8 mouse cellular contexts compared by ENCODE assay signal in genomic region chr4:148448179-148448852, GRCm38 (mm10). TPM values are rescaled to one million over a fixed set of nuclear protein-coding genes. Genes with fewer than 3 reads are reported as not detected.
A peak's percentile ranks its signal among the peaks of the same experiment; 100 is the strongest.
DNase-seq lines count a peak whose midpoint lies in the region; ATAC-seq and TF ChIP-seq lines count a peak whose summit lies in the region.

Gene Mtor (plus strand): TSS chr4:148448611.

- no peaks in the 10 kb centered on the region for H3K27me3 ChIP-seq in megakaryocyte, embryonic 14.5 days (replicated peaks)

- no peaks in the 10 kb centered on the region for H3K9me3 ChIP-seq in megakaryocyte, embryonic 14.5 days

- no peak for TF ChIP-seq CTCF in cortical plate, adult 2 months (IDR thresholded peaks at IDR 0.05; ENCODE audit: extremely low read depth, insufficient read depth, low read length)

- H3K4me3 ChIP-seq in cortical plate, adult 2 months (ENCODE audit: insufficient read depth, low read length), result peak within 1 kb of the TSS; percentile 77
- H3K4me3 ChIP-seq in megakaryocyte, embryonic 14.5 days (replicated peaks), result peak within 1 kb of the TSS; percentile 92

- H3K27ac ChIP-seq in cortical plate, adult 2 months (ENCODE audit: insufficient read depth, low read length), result no peak within 1 kb of the TSS

- ATAC-seq in activated CD4-positive, CD25-positive, alpha-beta regulatory T cell, adult 4 months, result peak; percentile 96

- peak; percentile 75; the same call in 1 of the 2 replicates for TF ChIP-seq POLR2A in cortical plate, adult 2 months (IDR thresholded peaks at IDR 0.05; ENCODE audit: extremely low read depth, insufficient read depth, low read length)

- DNase-seq in gastrocnemius, adult 8-10 months (ENCODE audit: low spot score in 2 of 2), result peak; percentile 90 to 93
- peak; percentile 97 for DNase-seq in hindlimb bud, embryonic 11.5 days (ENCODE audit: extremely low spot score, low read depth, low spot score)
- DNase-seq in left cerebral cortex, adult 8-10 months (ENCODE audit: low spot score in 2 of 2), result peak; percentile 81 to 97
- DNase-seq in right cerebral cortex, postnatal 10 days (ENCODE audit: low spot score in 2 of 2), result peak; percentile 97 to 99
- peak; percentile 78 for DNase-seq in urinary bladder, postnatal 25 days (ENCODE audit: low spot score)

- peaks cover 22% of the 10 kb centered on the region for H3K36me3 ChIP-seq in megakaryocyte, embryonic 14.5 days (replicated peaks; ENCODE audit: low read length)

- peaks cover 9% of the 10 kb centered on the region for H3K4me1 ChIP-seq in cortical plate, adult 2 months (ENCODE audit: control insufficient read depth, insufficient read depth, low read length)
- H3K4me1 ChIP-seq in megakaryocyte, embryonic 14.5 days, result peaks cover 35% of the 10 kb centered on the region

RNA-seq across cellular contexts. Expression of gene Mtor, which starts in this region (rescaled TPM):
- polyA plus RNA-seq in activated CD4-positive, CD25-positive, alpha-beta regulatory T cell, adult 4 months (2017; shearing (Covaris generic)), result 10 to 100 TPM; 11.3 to 11.5 TPM
- 30.7 and 30.9 TPM in 2 replicates for polyA plus RNA-seq in cortical plate, adult 2 months (2012; rRNA removed)
- total RNA-seq in gastrocnemius, adult 8-10 months (2022), result 10 to 100 TPM; 32.2 to 37.8 (median 34.9) TPM
- 10 to 100 TPM; 85.6 to 96.1 (median 92.3) TPM for total RNA-seq in left cerebral cortex, adult 8-10 months (2022)
- 2.0 and 3.8 TPM in 2 replicates for polyA plus RNA-seq in megakaryocyte, embryonic 14.5 days (2012; ENCODE audit: insufficient read depth, low replicate concordance)
